Mouse (Mus musculus) heart, adult 2 months (tissue): ENCODE measurements around the gene Msrb1.

Experiments
- CTCF ChIP-seq: fragments of 200-600 bp; IDR thresholded peaks from 2 replicates; pipeline ENCODE4 v1.8.1; 2022; ENCODE audit warnings: antibody characterized with exemption, mild to moderate bottlenecking, moderate library complexity
- EP300 ChIP-seq: fragments of 200-500 bp; IDR thresholded peaks from 2 replicates; pipeline ENCODE4 v1.6.1; 2011; ENCODE audit warnings: low read depth, low read length, control low read depth; ENCODE audit not compliant: insufficient read depth
- POLR2A ChIP-seq: fragments of 200-500 bp; IDR thresholded peaks from 2 replicates; pipeline ENCODE4 v1.6.1; 2011; ENCODE audit warnings: mild to moderate bottlenecking, low read depth, low read length, control low read depth; ENCODE audit not compliant: insufficient read depth

- TF ChIP-seq CTCF (no peak), POLR2A (no peak), EP300 (no peak)
These were observed 29.9 kb downstream of the Msrb1 start for GRCm38 (mm10) chr17:24766266-24766875.
